Mouse (Mus musculus) heart, postnatal 14 days (tissue): ENCODE results near the gene Sall2. TPM values are rescaled to one million over a fixed set of nuclear protein-coding genes. Genes with fewer than 3 reads are reported as not detected.
A peak's percentile ranks its signal among the peaks of the same experiment; 100 is the strongest.
"Not testable (repeated sequence)": the region's sequence is repeated elsewhere in the genome, so short reads cannot be mapped to it uniquely, and the experiment has no call there.

Experiments
- DNase-seq, 2 experiments: peaks; one replicate each; pipeline ENCODE4 v3.0.0; 2021 to 2022
- intact Hi-C: fragments of 180-260 bp; cut with DNase I; formaldehyde crosslinking; loops from one replicate; pipeline ENCODE4 v1.15.1; 2025
- long read RNA-seq, 2 experiments: library from polyadenylated mRNA; stranded (forward); transcript quantifications; one replicate each; pipeline ENCODE4 v2.0.0; 2021
- total RNA-seq, 2 experiments: library from RNA; stranded (reverse); gene quantifications; 2 replicates each; pipeline ENCODE4 v1.2.3; 2021

Gene Sall2
- total RNA-seq = 1 to 10 TPM; 2.2 to 2.9 TPM
- long read RNA-seq, experiment 1, partial matches to known transcripts = 0 of 2 reads
- long read RNA-seq, experiment 1, other reads (novel, unspliced or antisense) = 2 of 2 reads
- long read RNA-seq, experiment 2 = 0 reads

- DNase-seq = no peak
- intact Hi-C loops = no loop called here
These were observed at the start of gene Sall2 for GRCm38 (mm10) chr14:52327910-52328812. Gene Sall2, minus strand, starts transcription at chr14:52328762.

DNA sequence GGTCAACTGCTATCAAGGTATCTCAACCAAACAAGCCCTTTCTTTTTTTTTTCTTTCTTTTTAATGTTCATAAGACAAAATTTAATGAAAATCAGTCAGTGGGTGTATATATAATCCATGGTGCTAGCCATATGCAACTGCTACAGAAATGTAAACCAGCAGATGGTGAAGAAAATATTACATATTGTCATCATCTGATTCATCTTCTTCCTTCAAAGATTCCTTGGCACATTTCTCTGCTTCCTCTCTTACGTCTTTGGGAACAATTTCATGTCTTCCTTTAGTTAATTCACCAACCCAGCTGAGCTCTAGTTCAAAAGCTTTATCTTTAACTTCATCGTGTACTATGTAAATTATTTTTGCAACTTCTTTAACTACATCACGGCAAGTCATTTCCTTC lies 40.2 kb upstream of the Sall2 start:
- intact Hi-C loops = no loop called here
- DNase-seq = no peak

DNA sequence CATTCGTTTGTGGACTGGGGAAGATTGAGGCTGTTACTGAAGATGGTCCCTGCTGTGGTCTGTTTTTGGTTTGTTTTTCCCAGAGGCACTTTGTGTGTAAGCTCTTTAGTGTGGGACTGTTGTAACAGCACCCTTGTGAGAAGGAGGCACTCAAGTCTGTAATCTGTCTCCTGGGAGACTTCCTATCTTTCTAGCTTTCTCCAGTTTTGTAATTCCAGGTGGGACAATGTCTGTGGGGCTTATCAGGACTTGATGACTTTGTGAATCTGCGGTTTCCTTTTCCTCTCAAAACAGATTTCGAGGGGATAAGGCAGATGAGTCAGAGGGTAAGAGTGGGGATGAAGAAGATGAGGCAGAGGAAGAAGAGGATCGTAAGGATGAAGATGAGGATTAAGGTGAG lies 27.7 kb upstream of the Sall2 start, which contains the start of gene Olfr1513:
Gene Olfr1513 (minus strand): TSS at position 101 of the 400 bp plus-strand sequence.
- DNase-seq = no peak
- intact Hi-C loops = no loop called here

DNA sequence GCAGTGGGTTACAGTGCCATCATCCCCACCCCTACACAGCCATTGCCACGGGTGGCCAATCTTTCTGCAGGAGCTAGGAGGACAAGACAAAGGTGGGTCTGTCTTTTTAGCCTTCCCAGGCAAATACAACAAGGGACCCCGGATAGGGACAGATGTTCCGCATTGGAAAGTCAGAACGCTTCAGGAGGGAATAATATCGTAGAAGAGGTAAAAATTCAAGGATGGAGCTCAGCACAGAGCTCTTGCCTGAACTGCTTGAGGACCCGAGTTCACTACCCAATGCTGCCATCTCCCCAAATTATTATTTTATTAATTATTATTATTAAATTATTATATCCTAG lies 10.9 kb upstream of the Sall2 start:
- no peak for DNase-seq
- intact Hi-C loops = loop anchor here (2.0 kb wide), 1 partner anchor 215 kb away; no protein-coding TSS in a partner anchor

- intact Hi-C loops = loop anchor here (1.0 to 2.0 kb wide), 2 partner anchors 42 to 214 kb away; no protein-coding TSS in a partner anchor
- DNase-seq = peak; percentile 36 to 72
These were observed 10.4 kb upstream of the Sall2 start for GRCm38 (mm10) chr14:52338751-52339511.

- no peak for DNase-seq
- intact Hi-C loops = no loop called here
These were observed 3.6 kb upstream of the Sall2 start for GRCm38 (mm10) chr14:52332171-52332570.

DNA sequence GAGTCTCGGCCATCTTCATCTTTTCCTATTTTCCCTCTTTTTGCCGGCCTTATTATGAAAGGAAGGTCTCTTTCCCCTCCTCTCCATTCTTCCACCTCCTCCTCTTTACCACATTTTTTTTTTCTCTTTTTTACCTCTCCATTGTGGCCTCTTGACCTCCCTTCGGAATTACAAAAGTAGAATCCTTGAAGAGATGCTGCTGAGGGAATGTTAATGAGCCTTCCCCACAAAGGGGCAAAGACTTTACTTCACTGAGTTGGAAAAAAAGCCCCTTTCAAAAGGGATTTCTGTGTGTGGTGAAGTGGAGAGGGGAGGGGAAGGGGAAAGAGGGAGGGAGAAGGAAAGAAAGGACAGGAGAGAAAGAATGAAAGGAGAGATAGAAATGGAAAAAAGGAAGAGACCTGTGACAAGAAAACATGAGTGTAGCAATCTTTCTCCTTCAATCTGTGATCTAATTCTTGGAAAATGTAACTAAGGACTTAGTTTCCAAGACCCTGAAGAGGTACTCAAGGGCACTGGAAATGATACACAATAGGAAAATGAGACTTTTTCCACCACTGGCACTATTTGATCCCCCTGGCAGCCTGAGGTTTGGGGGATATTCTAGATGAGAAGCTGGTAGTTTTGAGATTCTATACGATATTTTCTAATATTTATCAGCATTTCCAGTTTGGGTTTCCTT lies 2.6 kb upstream of the Sall2 start:
- DNase-seq = no peak
- intact Hi-C loops = no loop called here

GRCm38 (mm10) chr14:52327375-52327901 lies 1.1 kb downstream of the Sall2 start:
- intact Hi-C loops = no loop called here

DNA sequence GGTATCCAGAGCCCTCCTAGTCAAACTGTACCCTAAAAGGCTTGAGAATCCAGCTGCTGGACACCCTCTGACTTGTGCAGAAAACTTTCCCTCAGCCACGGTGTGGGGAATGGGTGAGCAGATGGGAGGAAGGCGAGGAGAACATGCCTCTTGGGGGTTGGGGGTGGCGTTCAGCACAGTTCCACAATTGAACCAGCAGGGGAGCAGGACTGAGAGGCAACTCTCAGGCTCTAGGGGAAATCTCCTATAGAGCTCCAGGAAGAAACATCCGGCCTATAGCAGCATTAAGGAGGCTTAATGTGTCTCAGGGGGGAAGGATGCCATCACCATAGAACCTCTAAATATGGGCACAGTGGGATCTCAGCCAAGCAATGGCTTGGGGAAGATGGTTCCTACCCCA lies 2.7 kb downstream of the Sall2 start:
- DNase-seq = no peak
- intact Hi-C loops = no loop called here

More at GRCm38 (mm10) chr14:52327375-52327901, 1.1 kb downstream of the Sall2 start:
- no peak for DNase-seq

DNA sequence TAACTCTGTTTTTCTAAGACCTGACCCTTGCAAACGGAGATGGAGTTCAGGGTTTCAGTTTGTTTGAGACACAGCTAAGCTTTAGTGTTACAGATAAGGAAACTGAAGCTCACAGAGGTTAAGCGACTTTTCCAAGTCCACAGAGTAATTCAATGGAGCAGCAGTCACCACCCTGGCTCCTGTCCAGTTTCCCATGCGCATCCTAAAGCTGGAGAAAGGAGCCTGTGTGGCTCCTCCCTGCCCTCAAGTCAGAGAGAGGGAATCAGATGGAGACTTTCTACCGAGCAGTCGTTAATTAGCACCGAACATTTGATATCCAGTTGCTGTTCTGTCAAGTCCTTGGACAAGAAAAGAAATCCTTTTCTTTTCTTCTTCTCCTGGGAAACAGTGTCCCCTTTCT lies 9.2 kb downstream of the Sall2 start:
- no peak for DNase-seq
- intact Hi-C loops = no loop called here

- no peak for DNase-seq
- intact Hi-C loops = no loop called here
These were observed 11.9 kb downstream of the Sall2 start for GRCm38 (mm10) chr14:52316441-52317225.

DNA sequence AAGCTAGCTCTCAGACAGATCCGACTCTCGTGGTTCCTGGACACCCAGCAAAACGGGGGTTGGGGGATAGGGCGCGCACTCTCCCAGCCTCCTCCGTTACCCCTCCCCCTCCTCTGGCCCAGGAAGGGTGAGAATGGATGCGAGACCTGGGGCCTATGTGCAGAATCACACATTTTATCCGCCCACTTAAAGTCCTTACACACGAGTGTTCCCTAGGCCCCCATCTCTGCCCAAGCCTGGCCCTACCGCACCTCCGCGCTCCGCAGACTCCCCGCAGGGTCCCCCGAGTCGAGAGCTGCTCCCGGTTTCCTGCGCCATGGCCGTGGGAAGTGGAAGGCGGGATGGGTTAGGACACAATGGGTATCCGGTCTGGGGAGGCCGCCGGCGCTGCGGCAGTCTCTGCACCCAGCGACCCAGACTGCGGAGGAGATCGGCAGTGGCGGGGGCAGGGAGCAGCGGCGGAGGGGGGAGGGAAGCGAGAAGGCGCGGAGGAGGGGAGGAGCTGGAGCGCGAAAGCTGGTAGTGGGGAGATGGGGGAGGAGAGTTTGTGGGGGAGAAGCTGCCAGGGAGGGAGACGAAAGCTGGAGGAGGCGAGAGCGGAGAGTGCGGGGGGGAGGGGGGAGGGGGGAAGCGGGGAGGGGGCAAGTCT lies 12.6 kb downstream of the Sall2 start:
- intact Hi-C loops = no loop called here
- peak; percentile 67 to 70 for DNase-seq

- DNase-seq = no peak
- intact Hi-C loops = no loop called here
These were observed 13.2 kb downstream of the Sall2 start for GRCm38 (mm10) chr14:52315283-52315780.

- DNase-seq = no peak
These were observed 13.8 kb downstream of the Sall2 start for GRCm38 (mm10) chr14:52314808-52315150.

DNA sequence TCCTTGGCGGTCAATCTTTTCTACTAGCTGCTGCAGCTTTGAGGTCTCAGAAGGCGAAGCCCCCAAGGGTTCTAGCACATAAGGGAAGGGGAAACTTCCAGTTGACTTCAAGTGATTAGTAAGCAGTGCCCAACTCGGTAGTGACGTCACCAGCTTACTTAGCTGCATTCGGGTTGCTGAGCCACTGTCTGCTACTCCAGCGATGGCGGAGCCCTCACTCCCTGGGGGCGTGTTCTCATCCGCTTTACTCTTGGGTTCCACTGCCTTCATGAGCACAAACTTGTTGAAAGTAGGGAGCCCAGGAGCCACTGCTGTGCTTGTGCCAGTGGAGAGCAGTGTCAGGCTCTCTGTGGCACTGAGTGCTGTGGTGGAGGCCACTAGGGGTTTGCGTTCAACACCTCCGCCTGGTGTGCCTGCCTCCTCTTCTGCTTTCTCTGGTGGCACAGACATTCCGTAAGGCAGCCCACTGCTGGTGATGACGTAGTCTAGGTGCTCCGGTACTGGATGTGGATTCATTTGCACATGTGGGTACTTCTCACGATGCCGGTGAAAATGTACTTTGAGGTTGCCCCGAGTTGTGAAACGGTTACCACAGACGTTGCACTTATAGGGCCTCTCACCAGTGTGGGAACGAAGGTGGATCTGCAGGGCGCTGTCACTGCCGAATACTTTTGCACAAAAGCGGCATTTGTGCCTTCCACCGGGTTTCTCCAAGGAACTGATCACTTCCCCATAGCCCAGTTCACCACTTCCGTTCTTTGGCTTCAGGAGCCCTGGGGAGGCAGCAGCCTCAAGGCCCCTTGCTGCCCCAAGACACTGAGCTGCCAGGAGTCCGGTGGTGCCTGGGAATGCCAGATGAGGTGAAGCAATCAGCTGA lies 14.4 kb downstream of the Sall2 start:
- DNase-seq = no peak
- intact Hi-C loops = no loop called here

More at GRCm38 (mm10) chr14:52314808-52315150, 13.8 kb downstream of the Sall2 start:
- intact Hi-C loops = no loop called here

- intact Hi-C loops = no loop called here
- DNase-seq = no peak
These were observed 17.7 kb downstream of the Sall2 start for GRCm38 (mm10) chr14:52310906-52311305.

GRCm38 (mm10) chr14:52310343-52310742 lies 18.2 kb downstream of the Sall2 start:
- intact Hi-C loops, DNase-seq: not testable (repeated sequence)

DNA sequence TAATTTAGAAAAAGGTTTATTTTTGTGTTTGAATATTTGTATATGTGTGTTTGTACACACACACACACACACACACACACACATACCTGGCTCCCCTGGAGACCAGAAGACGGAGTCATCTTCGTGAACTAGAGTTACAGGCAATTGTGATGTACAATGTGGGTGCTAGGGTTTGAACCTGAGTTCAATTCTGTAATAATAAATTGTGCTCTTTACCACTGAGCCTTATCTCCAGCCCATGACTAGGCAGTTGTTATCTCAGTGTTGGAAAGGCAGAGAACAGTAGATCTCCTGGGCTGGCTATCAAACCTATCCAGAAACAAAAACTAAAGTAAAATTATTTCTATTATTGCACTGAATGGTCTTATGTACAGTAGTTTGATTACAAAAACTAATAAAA lies 22.5 kb downstream of the Sall2 start:
- no peak for DNase-seq
- intact Hi-C loops = loop anchor here (10.0 kb wide), 1 partner anchor 421 kb away; the partner anchor contains the start of gene Mettl17
